8 mouse cellular contexts compared by ENCODE assay signal in genomic region chr5:33658664-33659050, GRCm38 (mm10). TPM values are rescaled to one million over a fixed set of nuclear protein-coding genes. Genes with fewer than 3 reads are reported as not detected.
DNase-seq lines count a peak whose midpoint lies in the region; ATAC-seq and TF ChIP-seq lines count a peak whose summit lies in the region.

No protein-coding gene starts in this region.

- WGBS in heart, embryonic 13.5 days: under 1% methylated on average over 26 of the region's 26 CpGs
- WGBS in hindbrain, embryonic 10.5 days: under 1% methylated on average over 26 of the region's 26 CpGs
- under 1% methylated on average over 26 of the region's 26 CpGs for WGBS in midbrain, embryonic 10.5 days

- intact Hi-C loops in heart, postnatal 10 days (cut with DNase I): loop anchor here (10.0 kb wide), 1 partner anchor 276 kb away; the partner anchor contains the start of gene Nelfa

- no peaks in the 10 kb centered on the region for H3K27me3 ChIP-seq in heart, embryonic 13.5 days (replicated peaks)
- H3K27me3 ChIP-seq in MEL (ENCODE audit: control insufficient read depth in 1 of 2, insufficient read depth in 2 of 2, low read length in 2 of 2): no peaks in the 10 kb centered on the region
- H3K27me3 ChIP-seq in hindbrain, embryonic 10.5 days (ENCODE audit: insufficient read depth, poor library complexity, severe bottlenecking): no peaks in the 10 kb centered on the region
- no peaks in the 10 kb centered on the region for H3K27me3 ChIP-seq in midbrain, embryonic 10.5 days (ENCODE audit: low read depth, poor library complexity, severe bottlenecking)

- no peak for ATAC-seq in heart, embryonic 13.5 days (ENCODE audit: extremely low read depth, insufficient number of reproducible peaks, low FRiP score, low TSS enrichment)
- ATAC-seq in monocyte, adult 5-6 weeks (replicated peaks; ENCODE audit: insufficient number of reproducible peaks, low FRiP score, low TSS enrichment, poor library complexity, severe bottlenecking): no peak

- no peak for TF ChIP-seq RAD21 in MEL (IDR thresholded peaks at IDR 0.05; ENCODE audit: low read depth, low read length)

- no peak for TF ChIP-seq CTCF in MEL (IDR thresholded peaks at IDR 0.05 in 2 of 3, conservative IDR thresholded peaks at IDR 0.05 in 1 of 3; ENCODE audit: control insufficient read depth in 1 of 3, insufficient read depth in 1 of 3, low read depth in 2 of 3, low read length in 3 of 3, poor library complexity in 1 of 3, severe bottlenecking in 1 of 3)

- TF ChIP-seq POLR2A in MEL (IDR thresholded peaks at IDR 0.05; ENCODE audit: control insufficient read depth in 1 of 2, insufficient read depth in 1 of 2, low read depth in 1 of 2, low read length in 2 of 2, poor library complexity in 1 of 2): no peak; a peak in 1 of 4 replicates

- peaks cover 44% of the 10 kb centered on the region for H3K4me1 ChIP-seq in heart, embryonic 13.5 days
- H3K4me1 ChIP-seq in MEL (ENCODE audit: control insufficient read depth in 1 of 2, insufficient read depth in 2 of 2, low read length in 2 of 2): peaks cover 0 to 21% of the 10 kb centered on the region in 2 experiments; a peak in 2 of 4 replicates
- H3K4me1 ChIP-seq in hindbrain, embryonic 10.5 days (replicated peaks): peaks cover 51% of the 10 kb centered on the region
- H3K4me1 ChIP-seq in midbrain, embryonic 10.5 days: peaks cover 46% of the 10 kb centered on the region

- peak overlapping the region; percentile 75 for H3K4me3 ChIP-seq in heart, embryonic 13.5 days
- H3K4me3 ChIP-seq in MEL (ENCODE audit: control insufficient read depth in 1 of 2, insufficient read depth in 1 of 2, low read depth in 2 of 2, low read length in 2 of 2): peak overlapping the region; percentile 80 to 83
- H3K4me3 ChIP-seq in hindbrain, embryonic 10.5 days: peak overlapping the region; percentile 86
- H3K4me3 ChIP-seq in midbrain, embryonic 10.5 days: peak overlapping the region; percentile 83

- H3K79me2 ChIP-seq in MEL (ENCODE audit: control insufficient read depth, insufficient read depth, low read length, poor library complexity): peaks cover 53% of the 10 kb centered on the region

- H3K4me2 ChIP-seq in heart, embryonic 13.5 days: peak overlapping the region; percentile 98

- peak overlapping the region; percentile 97 for H3K27ac ChIP-seq in heart, embryonic 13.5 days (replicated peaks)
- peak overlapping the region; percentile 85 for H3K27ac ChIP-seq in MEL (ENCODE audit: control insufficient read depth, low read depth, low read length)
- H3K27ac ChIP-seq in hindbrain, embryonic 10.5 days: peak overlapping the region; percentile 96
- H3K27ac ChIP-seq in midbrain, embryonic 10.5 days (replicated peaks): peak overlapping the region; percentile 96

- no peak for TF ChIP-seq EP300 in MEL (IDR thresholded peaks at IDR 0.05; ENCODE audit: low read depth in 1 of 2, low read length in 2 of 2)

- H3K9ac ChIP-seq in heart, embryonic 13.5 days: peak overlapping the region; percentile 88
- peak overlapping the region; percentile 91 for H3K9ac ChIP-seq in MEL (ENCODE audit: control insufficient read depth, low read depth, low read length, poor library complexity, severe bottlenecking)

- no peak for DNase-seq in heart, postnatal 10 days
- DNase-seq in MEL (ENCODE audit: low read depth, low spot score): no peak
- no peak for DNase-seq in hindbrain, embryonic 10.5 days (ENCODE audit: low spot score)
- DNase-seq in midbrain, embryonic 10.5 days (ENCODE audit: low spot score): no peak
- DNase-seq in thymus, postnatal 4 days: no peak
- no peak for DNase-seq in urinary bladder, postnatal 4 days (ENCODE audit: low spot score in 2 of 2)

- H3K9me3 ChIP-seq in heart, embryonic 13.5 days: no peaks in the 10 kb centered on the region
- H3K9me3 ChIP-seq in MEL (replicated peaks; ENCODE audit: insufficient read depth, low read length): no peaks in the 10 kb centered on the region
- H3K9me3 ChIP-seq in hindbrain, embryonic 10.5 days: no peaks in the 10 kb centered on the region
- no peaks in the 10 kb centered on the region for H3K9me3 ChIP-seq in midbrain, embryonic 10.5 days (replicated peaks)

- peaks cover 55% of the 10 kb centered on the region for H3K36me3 ChIP-seq in heart, embryonic 13.5 days
- peaks cover 18 to 27% of the 10 kb centered on the region in 2 experiments for H3K36me3 ChIP-seq in MEL (ENCODE audit: control insufficient read depth in 1 of 2, insufficient read depth in 2 of 2, low read length in 2 of 2)
- peaks cover 57% of the 10 kb centered on the region for H3K36me3 ChIP-seq in hindbrain, embryonic 10.5 days
- H3K36me3 ChIP-seq in midbrain, embryonic 10.5 days: peaks cover 57% of the 10 kb centered on the region

TF ChIP-seq in MEL, 35 proteins besides CTCF, POLR2A, EP300 and RAD21:
- no peak for TF ChIP-seq NRF1 (IDR thresholded peaks at IDR 0.05; ENCODE audit: insufficient read depth, low read depth, low read length, poor library complexity, severe bottlenecking)
- TF ChIP-seq UBTF (IDR thresholded peaks at IDR 0.05; ENCODE audit: borderline replicate concordance, insufficient read depth, low read depth, low read length): 0 out of 2 replicates have a peak, but pooled peaks have one; percentile 70

RNA-seq across cellular contexts. Expression of gene Tmem129, which starts 0.4 kb away (rescaled TPM):
- polyA plus RNA-seq in heart, embryonic 13.5 days (2015; fragmentation: Nextera tagmentation; extraction: Ambion mirVana): 32.0 and 33.0 TPM in 2 replicates
- 10 to 100 TPM; 16.5 to 20.8 TPM for total RNA-seq in heart, postnatal 10 days (2021)
- total RNA-seq in MEL (2012; rRNA removed): 33.3 and 40.2 TPM in 2 replicates
- 10 to 100 TPM in 1 of 2 experiments, not detected in 1; 51.3 TPM for polyA plus RNA-seq in MEL (2012; ENCODE audit: insufficient read depth in 1 of 2, insufficient read length in 2 of 2, low read depth in 1 of 2, low replicate concordance in 2 of 2, missing spikeins in 1 of 2)
- 37.1 and 40.9 TPM in 2 replicates for polyA plus RNA-seq in hindbrain, embryonic 10.5 days (2016; fragmentation: Nextera tagmentation; extraction: Ambion mirVana)
- polyA plus RNA-seq in midbrain, embryonic 10.5 days (2016; fragmentation: Nextera tagmentation; extraction: Ambion mirVana): 38.2 and 46.0 TPM in 2 replicates
- 5.3 to 21.8 TPM (median 6.9 TPM) in 3 replicates for total RNA-seq in monocyte, adult 5-6 weeks (2017)

RNA-seq across cellular contexts. Expression of gene Tacc3, which starts 0.7 kb away (rescaled TPM):
- 122 and 125 TPM in 2 replicates for polyA plus RNA-seq in heart, embryonic 13.5 days (2015; fragmentation: Nextera tagmentation; extraction: Ambion mirVana)
- 10 to 100 TPM; 16.8 to 20.7 TPM for total RNA-seq in heart, postnatal 10 days (2021)
- total RNA-seq in MEL (2012; rRNA removed): 149 and 151 TPM in 2 replicates
- 100 to 1,000 TPM; 165 to 609 TPM for polyA plus RNA-seq in MEL (2012; ENCODE audit: insufficient read depth in 1 of 2, insufficient read length in 2 of 2, low read depth in 1 of 2, low replicate concordance in 2 of 2, missing spikeins in 1 of 2)
- 259 and 305 TPM in 2 replicates for polyA plus RNA-seq in hindbrain, embryonic 10.5 days (2016; fragmentation: Nextera tagmentation; extraction: Ambion mirVana)
- polyA plus RNA-seq in midbrain, embryonic 10.5 days (2016; fragmentation: Nextera tagmentation; extraction: Ambion mirVana): 317 and 336 TPM in 2 replicates
- 24.9 to 30.8 TPM (median 27.7 TPM) in 3 replicates for total RNA-seq in monocyte, adult 5-6 weeks (2017)

RNA-seq across cellular contexts. Expression of gene Slbp, which starts 6.3 kb away (rescaled TPM):
- 114 and 121 TPM in 2 replicates for polyA plus RNA-seq in heart, embryonic 13.5 days (2015; fragmentation: Nextera tagmentation; extraction: Ambion mirVana)
- 10 to 100 TPM; 27.6 to 29.5 TPM for total RNA-seq in heart, postnatal 10 days (2021)
- total RNA-seq in MEL (2012; rRNA removed): 250 and 255 TPM in 2 replicates
- polyA plus RNA-seq in MEL (2012; ENCODE audit: insufficient read depth in 1 of 2, insufficient read length in 2 of 2, low read depth in 1 of 2, low replicate concordance in 2 of 2, missing spikeins in 1 of 2): 100 to 1,000 TPM; 233 to 731 TPM
- polyA plus RNA-seq in hindbrain, embryonic 10.5 days (2016; fragmentation: Nextera tagmentation; extraction: Ambion mirVana): 255 and 317 TPM in 2 replicates
- 309 and 347 TPM in 2 replicates for polyA plus RNA-seq in midbrain, embryonic 10.5 days (2016; fragmentation: Nextera tagmentation; extraction: Ambion mirVana)
- total RNA-seq in monocyte, adult 5-6 weeks (2017): 195 to 235 TPM (median 203 TPM) in 3 replicates

RNA-seq across cellular contexts. Expression of gene Gm9903, which starts 28.9 kb away (rescaled TPM):
- 0.83 and 1.2 TPM in 2 replicates for polyA plus RNA-seq in heart, embryonic 13.5 days (2015; fragmentation: Nextera tagmentation; extraction: Ambion mirVana)
- 1 to 10 TPM; 1.2 TPM for total RNA-seq in heart, postnatal 10 days (2021)
- total RNA-seq in MEL (2012; rRNA removed): 0.13 and 0.19 TPM in 2 replicates
- polyA plus RNA-seq in MEL (2012; ENCODE audit: insufficient read depth in 1 of 2, insufficient read length in 2 of 2, low read depth in 1 of 2, low replicate concordance in 2 of 2, missing spikeins in 1 of 2): under 1 TPM in 1 of 2 experiments, not detected in 1; 0.36 TPM
- polyA plus RNA-seq in hindbrain, embryonic 10.5 days (2016; fragmentation: Nextera tagmentation; extraction: Ambion mirVana): 0.77 and 1.2 TPM in 2 replicates
- 0.27 and 0.71 TPM in 2 replicates for polyA plus RNA-seq in midbrain, embryonic 10.5 days (2016; fragmentation: Nextera tagmentation; extraction: Ambion mirVana)
- total RNA-seq in monocyte, adult 5-6 weeks (2017): 2.0 TPM in 1 of 3 replicates, not detected in the others

RNA-seq across cellular contexts. Expression of gene Fam53a, which starts 29.2 kb away (rescaled TPM):
- polyA plus RNA-seq in heart, embryonic 13.5 days (2015; fragmentation: Nextera tagmentation; extraction: Ambion mirVana): 46.9 and 50.2 TPM in 2 replicates
- total RNA-seq in heart, postnatal 10 days (2021): 10 to 100 TPM; 33.5 to 34.1 TPM
- total RNA-seq in MEL (2012; rRNA removed): 39.3 and 43.6 TPM in 2 replicates
- 10 to 100 TPM in 1 of 2 experiments, not detected in 1; 62.8 TPM for polyA plus RNA-seq in MEL (2012; ENCODE audit: insufficient read depth in 1 of 2, insufficient read length in 2 of 2, low read depth in 1 of 2, low replicate concordance in 2 of 2, missing spikeins in 1 of 2)
- polyA plus RNA-seq in hindbrain, embryonic 10.5 days (2016; fragmentation: Nextera tagmentation; extraction: Ambion mirVana): 58.8 and 68.1 TPM in 2 replicates
- 63.9 and 70.4 TPM in 2 replicates for polyA plus RNA-seq in midbrain, embryonic 10.5 days (2016; fragmentation: Nextera tagmentation; extraction: Ambion mirVana)
- 12.5 to 25.0 TPM (median 16.3 TPM) in 3 replicates for total RNA-seq in monocyte, adult 5-6 weeks (2017)
